In genomic region chr7:125969076-125969475, GRCm38 (mm10) we compare ENCODE assay signal across 17 mouse cellular contexts.
"Had no signal": no experiment of that assay in that cellular context is flagged by ENCODE, and none has a peak within 500 bp of the region (broad histone marks: within the 10 kb centered on the region; RNA-seq: fewer than 3 reads in every experiment).

No protein-coding gene starts in this region.

- H3K36me3 ChIP-seq: limb, embryonic 10.5 days; liver, embryonic 12.5 days; lung, embryonic 15.5 days; midbrain, embryonic 13.5 days; neural tube, embryonic 15.5 days had no signal

- H3K4me1 ChIP-seq: liver, embryonic 12.5 days had no signal

- H3K4me3 ChIP-seq: limb, embryonic 10.5 days; liver, embryonic 12.5 days; lung, embryonic 15.5 days; midbrain, embryonic 13.5 days; myocyte; neural tube, embryonic 15.5 days had no signal

- H3K27me3 ChIP-seq: lung, embryonic 15.5 days; midbrain, embryonic 13.5 days; neural tube, embryonic 15.5 days had no signal

- H3K9me3 ChIP-seq: limb, embryonic 10.5 days; liver, embryonic 12.5 days; lung, embryonic 15.5 days; midbrain, embryonic 13.5 days; neural tube, embryonic 15.5 days had no signal

- H3K27ac ChIP-seq: kidney, postnatal 0 days; limb, embryonic 10.5 days; liver, embryonic 12.5 days; lung, embryonic 15.5 days; macrophage; midbrain, embryonic 13.5 days; neural tube, embryonic 15.5 days; stomach, postnatal 0 days had no signal

- H3K4me2 ChIP-seq: liver, embryonic 12.5 days; lung, embryonic 15.5 days; midbrain, embryonic 13.5 days; neural tube, embryonic 15.5 days had no signal

- DNase-seq: kidney, adult 11 months; kidney, adult 9 months; kidney, postnatal 36 days; layer of hippocampus, adult 9-11 months; lung, postnatal 14 days; right cerebral cortex, adult 18-20 months; right cerebral cortex, postnatal 25 days; thymus, postnatal 4 days had no signal

- ATAC-seq: liver, embryonic 12.5 days; midbrain, embryonic 13.5 days had no signal

- H3K9ac ChIP-seq: liver, embryonic 12.5 days; lung, embryonic 15.5 days; midbrain, embryonic 13.5 days; neural tube, embryonic 15.5 days had no signal
